Mouse (Mus musculus): Measurements from ENCODE around the gene Rnf208. TPM values are rescaled to one million over a fixed set of nuclear protein-coding genes. Genes with fewer than 3 reads are reported as not detected.
A peak's percentile ranks its signal among the peaks of the same experiment; 100 is the strongest.

Gene Rnf208
- total RNA-seq, 1 experiment, result 4.8 TPM

DNA sequence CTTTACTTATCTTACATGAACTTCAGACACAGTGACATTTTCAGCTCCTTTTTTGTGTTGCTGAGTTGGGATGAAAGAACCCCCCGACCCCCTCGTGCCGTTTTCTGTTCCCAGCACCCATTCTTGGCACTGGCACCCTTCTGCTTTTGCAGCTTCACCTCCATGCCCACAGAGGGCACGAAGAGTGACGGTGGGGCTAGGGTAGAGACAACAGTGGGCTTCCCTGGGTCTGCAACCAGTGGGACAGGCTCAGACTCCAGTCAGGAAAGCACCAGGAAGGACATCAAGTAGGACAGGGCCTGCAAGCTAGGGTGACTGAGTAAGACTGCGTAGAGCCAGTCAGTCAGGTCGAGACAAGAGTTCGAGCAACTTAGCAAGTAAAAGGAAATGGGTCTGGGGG is 1.7 kb upstream of the Rnf208 start:
- in situ Hi-C loops (cut with MboI; ENCODE audit: low sequenced_read_pairs in 2 of 2, unreplicated experiment in 2 of 2), result no loop called here

DNA sequence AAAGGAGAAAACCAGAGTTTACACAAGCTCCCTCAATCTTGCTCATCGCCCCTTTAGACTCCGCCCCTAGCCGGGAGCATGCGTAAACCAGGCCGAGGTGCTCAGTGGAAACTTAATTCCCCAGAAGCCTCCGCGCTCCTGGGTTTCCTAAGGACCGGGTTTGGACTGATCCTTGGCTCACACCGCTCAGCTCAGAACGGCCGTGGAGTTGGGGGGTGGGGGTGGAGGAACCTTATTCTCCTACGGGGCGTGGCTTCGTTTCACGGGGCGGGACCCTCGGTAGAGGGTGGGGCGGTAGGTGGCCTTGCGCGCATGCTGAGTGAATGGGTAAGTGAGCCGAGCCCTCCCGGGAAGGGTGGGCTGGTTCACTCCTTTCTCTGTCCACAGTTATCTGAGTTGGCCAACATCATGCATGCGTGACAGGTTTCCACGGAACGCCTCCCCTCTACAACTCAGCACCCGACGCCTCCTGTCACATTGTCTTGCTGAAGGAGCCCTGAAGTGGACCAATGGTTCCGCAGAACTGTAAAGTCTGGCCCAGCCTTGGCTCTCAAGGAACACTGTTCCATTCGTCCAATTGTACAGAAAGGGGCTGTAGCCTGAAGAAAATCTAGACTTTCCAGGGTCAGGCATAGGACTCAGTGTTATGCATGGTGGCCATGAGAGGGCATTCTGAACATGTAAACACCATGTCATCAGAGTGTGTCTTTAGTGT is 1.2 kb upstream of the Rnf208 start:
- in situ Hi-C loops (cut with MboI; ENCODE audit: low sequenced_read_pairs in 2 of 2, unreplicated experiment in 2 of 2), result no loop called here
- H3K9me3 ChIP-seq (ENCODE audit: control insufficient read depth, insufficient read depth, low read depth, low read length), result no peaks in the 10 kb centered on the region
- no peak overlapping the region; the same call in 1 of the 2 replicates for H3K27ac ChIP-seq (ENCODE audit: insufficient read depth, low read depth, low read length, poor library complexity, severe bottlenecking)
- peak overlapping the region; percentile 9 to 35 for H3K4me3 ChIP-seq (ENCODE audit: insufficient read depth in 1 of 2, low read depth in 1 of 2, low read length in 2 of 2, poor library complexity in 1 of 2, severe bottlenecking in 1 of 2)
- peaks cover 3% of the 10 kb centered on the region; the same call in 1 of the 2 replicates for H3K36me3 ChIP-seq (ENCODE audit: control insufficient read depth, insufficient read depth, low read length, poor library complexity, severe bottlenecking)
- DNase-seq (ENCODE audit: low read depth, low spot score), result peak; percentile 91
- H3K9ac ChIP-seq (ENCODE audit: insufficient read depth, low read depth, low read length, poor library complexity, severe bottlenecking), result peak overlapping the region; percentile 27; the same call in 1 of the 2 replicates
- TF ChIP-seq CHD2 (IDR thresholded peaks at IDR 0.05; ENCODE audit: low read depth, low read length) (no peak), HCFC1 (IDR thresholded peaks at IDR 0.05; ENCODE audit: borderline replicate concordance, insufficient read depth, low read length) (peak; percentile 56; the same call in 1 of the 2 replicates)
- H3K4me1 ChIP-seq (ENCODE audit: control insufficient read depth in 2 of 2, insufficient read depth in 2 of 2, low read length in 2 of 2, poor library complexity in 1 of 2), result peaks cover 11 to 41% of the 10 kb centered on the region in 2 experiments

More for the DNA sequence above, 1.7 kb upstream of the Rnf208 start:
- H3K36me3 ChIP-seq (ENCODE audit: control insufficient read depth, insufficient read depth, low read length, poor library complexity, severe bottlenecking), result no peaks in the 10 kb centered on the region; the same call in 1 of the 2 replicates
- 0 out of 2 replicates have a peak overlapping the region, but pooled peaks have one; percentile 26 for H3K27ac ChIP-seq (ENCODE audit: insufficient read depth, low read depth, low read length, poor library complexity, severe bottlenecking)
- no peak for DNase-seq (ENCODE audit: low read depth, low spot score)
- no peaks in the 10 kb centered on the region for H3K9me3 ChIP-seq (ENCODE audit: control insufficient read depth, insufficient read depth, low read depth, low read length)
- TF ChIP-seq HCFC1 (IDR thresholded peaks at IDR 0.05; ENCODE audit: borderline replicate concordance, insufficient read depth, low read length) (no peak), CHD2 (IDR thresholded peaks at IDR 0.05; ENCODE audit: low read depth, low read length) (no peak), ZNF384 (IDR thresholded peaks at IDR 0.05; ENCODE audit: low read depth, low read length) (no peak), ZC3H11A (IDR thresholded peaks at IDR 0.05; ENCODE audit: borderline replicate concordance, low read depth, low read length) (no peak), MAFK (IDR thresholded peaks at IDR 0.05; ENCODE audit: insufficient read depth, low read depth, low read length) (no peak)
- H3K9ac ChIP-seq (ENCODE audit: insufficient read depth, low read depth, low read length, poor library complexity, severe bottlenecking), result peak overlapping the region; percentile 27; the same call in 1 of the 2 replicates
- H3K4me3 ChIP-seq (ENCODE audit: insufficient read depth in 1 of 2, low read depth in 1 of 2, low read length in 2 of 2, poor library complexity in 1 of 2, severe bottlenecking in 1 of 2), result peak overlapping the region in 1 of 2 experiments; percentile 9; a peak in 2 of 4 replicates
- H3K4me1 ChIP-seq (ENCODE audit: control insufficient read depth in 2 of 2, insufficient read depth in 2 of 2, low read length in 2 of 2, poor library complexity in 1 of 2), result peaks cover 11 to 41% of the 10 kb centered on the region in 2 experiments

DNA sequence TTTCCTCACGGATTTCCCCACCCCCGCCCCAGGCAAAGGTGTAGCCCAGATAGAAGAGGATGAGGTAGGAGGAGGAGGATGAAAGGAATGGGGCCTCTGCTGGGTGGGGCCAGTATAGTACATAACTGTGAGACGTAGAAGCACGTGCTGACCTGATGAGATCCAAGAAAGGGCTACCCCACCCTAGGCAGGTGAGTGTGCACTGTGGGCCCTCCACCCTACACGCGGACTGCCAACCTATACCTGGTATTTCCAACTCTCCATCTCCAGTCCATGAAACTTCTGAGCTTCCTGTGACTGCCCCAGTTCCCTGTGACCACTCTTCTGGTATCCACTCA is 648 bp upstream of the Rnf208 start:
- Histone ChIP-seq H3K27ac (ENCODE audit: insufficient read depth, low read depth, low read length, poor library complexity, severe bottlenecking) (no peak overlapping the region), H3K4me1 (ENCODE audit: control insufficient read depth in 2 of 2, insufficient read depth in 2 of 2, low read length in 2 of 2, poor library complexity in 1 of 2) (peaks cover 10 to 35% of the 10 kb centered on the region in 2 experiments), H3K9ac (ENCODE audit: insufficient read depth, low read depth, low read length, poor library complexity, severe bottlenecking) (no peak overlapping the region), H3K9me3 (ENCODE audit: control insufficient read depth, insufficient read depth, low read depth, low read length) (no peaks in the 10 kb centered on the region), H3K36me3 (ENCODE audit: control insufficient read depth, insufficient read depth, low read length, poor library complexity, severe bottlenecking) (peaks cover 4% of the 10 kb centered on the region; the same call in 1 of the 2 replicates), H3K4me3 (ENCODE audit: insufficient read depth in 1 of 2, low read depth in 1 of 2, low read length in 2 of 2, poor library complexity in 1 of 2, severe bottlenecking in 1 of 2) (peak overlapping the region; percentile 9 to 83)
- DNase-seq (ENCODE audit: low read depth, low spot score), result no peak
- no peak for TF ChIP-seq ZC3H11A (IDR thresholded peaks at IDR 0.05; ENCODE audit: borderline replicate concordance, low read depth, low read length)
- TF ChIP-seq CHD2 (IDR thresholded peaks at IDR 0.05; ENCODE audit: low read depth, low read length), result no peak
- no peak for TF ChIP-seq HCFC1 (IDR thresholded peaks at IDR 0.05; ENCODE audit: borderline replicate concordance, insufficient read depth, low read length)
- in situ Hi-C loops (cut with MboI; ENCODE audit: low sequenced_read_pairs in 2 of 2, unreplicated experiment in 2 of 2), result no loop called here

DNA sequence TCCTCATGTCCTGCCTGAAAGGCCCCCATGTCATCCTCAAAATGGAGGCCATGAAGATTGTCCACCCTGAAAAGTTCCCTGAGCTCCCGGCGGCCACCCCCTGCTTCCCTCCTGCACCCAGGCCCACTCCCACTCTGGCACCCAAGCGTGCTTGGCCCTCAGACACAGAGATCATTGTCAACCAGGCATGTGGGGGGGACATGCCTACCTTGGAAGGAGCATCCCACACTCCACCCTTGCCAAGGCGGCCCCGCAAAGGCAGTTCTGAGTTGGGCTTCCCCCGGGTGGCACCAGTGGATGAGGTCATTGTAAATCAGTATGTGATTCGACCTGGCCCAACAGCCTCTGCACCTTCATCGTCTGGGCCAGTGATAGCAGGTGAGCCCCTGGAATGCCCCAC is 1.3 kb downstream of the Rnf208 start:
- DNase-seq (ENCODE audit: low read depth, low spot score), result no peak
- H3K4me1 ChIP-seq (ENCODE audit: control insufficient read depth in 2 of 2, insufficient read depth in 2 of 2, low read length in 2 of 2, poor library complexity in 1 of 2), result peaks cover 8 to 23% of the 10 kb centered on the region in 2 experiments; a peak in 3 of 4 replicates
- peaks cover 19% of the 10 kb centered on the region for H3K36me3 ChIP-seq (ENCODE audit: control insufficient read depth, insufficient read depth, low read length, poor library complexity, severe bottlenecking)
- TF ChIP-seq CHD2 (IDR thresholded peaks at IDR 0.05; ENCODE audit: low read depth, low read length) (no peak), ZNF384 (IDR thresholded peaks at IDR 0.05; ENCODE audit: low read depth, low read length) (no peak), MAFK (IDR thresholded peaks at IDR 0.05; ENCODE audit: insufficient read depth, low read depth, low read length) (no peak), HCFC1 (IDR thresholded peaks at IDR 0.05; ENCODE audit: borderline replicate concordance, insufficient read depth, low read length) (no peak), ZC3H11A (IDR thresholded peaks at IDR 0.05; ENCODE audit: borderline replicate concordance, low read depth, low read length) (no peak)
- in situ Hi-C loops (cut with MboI; ENCODE audit: low sequenced_read_pairs in 2 of 2, unreplicated experiment in 2 of 2), result no loop called here
- H3K9ac ChIP-seq (ENCODE audit: insufficient read depth, low read depth, low read length, poor library complexity, severe bottlenecking), result no peak overlapping the region
- no peak overlapping the region for H3K4me3 ChIP-seq (ENCODE audit: insufficient read depth in 1 of 2, low read depth in 1 of 2, low read length in 2 of 2, poor library complexity in 1 of 2, severe bottlenecking in 1 of 2)
- H3K9me3 ChIP-seq (ENCODE audit: control insufficient read depth, insufficient read depth, low read depth, low read length), result no peaks in the 10 kb centered on the region
- no peak overlapping the region for H3K27ac ChIP-seq (ENCODE audit: insufficient read depth, low read depth, low read length, poor library complexity, severe bottlenecking)

Data from ES-E14 (cell line).